Mouse (Mus musculus) small intestine, adult 2 months (tissue): ENCODE measurements around the gene Tln2.

Source experiments
- CTCF ChIP-seq: fragments of 200-500 bp; IDR thresholded peaks from 2 replicates; pipeline ENCODE4 v1.5.1; 2012; ENCODE audit warnings: low read depth, mild to moderate bottlenecking, control low read depth, inconsistent platforms, low read length, moderate library complexity, mixed read lengths; ENCODE audit not compliant: insufficient replicate concordance, insufficient read length; ENCODE audit errors: extremely low read depth
- POLR2A ChIP-seq: fragments of 200-500 bp; IDR thresholded peaks from 2 replicates; pipeline ENCODE4 v1.6.1; 2012; ENCODE audit warnings: low read depth, mild to moderate bottlenecking, control low read depth, inconsistent platforms, low read length, moderate library complexity

GRCm38 (mm10) chr9:67303038-67303437 is 256.5 kb downstream of the Tln2 start:
- TF ChIP-seq CTCF (no peak), POLR2A (no peak)
